Mouse (Mus musculus): ENCODE measurements around the gene Cdk5rap1.
"Not testable (repeated sequence)": the region's sequence is repeated elsewhere in the genome, so short reads cannot be mapped to it uniquely, and the experiment has no call there.

Gene Cdk5rap1

DNA sequence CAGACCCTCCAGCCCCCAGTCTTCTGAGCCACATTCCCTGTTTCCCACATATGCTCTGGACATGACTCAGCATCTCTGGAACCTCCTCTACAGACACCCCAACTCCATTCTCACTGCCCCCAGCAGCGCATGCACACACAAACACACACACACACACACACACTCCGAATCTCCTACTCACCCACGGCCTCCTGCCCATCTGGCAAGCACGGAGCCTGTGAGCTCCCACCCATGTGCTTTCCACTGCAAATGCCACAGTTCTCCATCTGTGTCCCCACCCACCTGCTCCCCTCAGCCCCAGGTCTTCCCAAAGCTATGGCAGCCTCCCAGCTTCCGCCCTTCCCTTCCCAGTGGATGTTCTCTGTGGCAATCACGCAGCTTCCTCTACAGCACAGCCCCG, 6.3 kb upstream of the Cdk5rap1 start:
- in situ Hi-C loops (cut with MboI, MseI): no loop called here

GRCm38 (mm10) chr2:154374807-154375601, 2.2 kb upstream of the Cdk5rap1 start:
- in situ Hi-C loops (cut with MboI, MseI): no loop called here

DNA sequence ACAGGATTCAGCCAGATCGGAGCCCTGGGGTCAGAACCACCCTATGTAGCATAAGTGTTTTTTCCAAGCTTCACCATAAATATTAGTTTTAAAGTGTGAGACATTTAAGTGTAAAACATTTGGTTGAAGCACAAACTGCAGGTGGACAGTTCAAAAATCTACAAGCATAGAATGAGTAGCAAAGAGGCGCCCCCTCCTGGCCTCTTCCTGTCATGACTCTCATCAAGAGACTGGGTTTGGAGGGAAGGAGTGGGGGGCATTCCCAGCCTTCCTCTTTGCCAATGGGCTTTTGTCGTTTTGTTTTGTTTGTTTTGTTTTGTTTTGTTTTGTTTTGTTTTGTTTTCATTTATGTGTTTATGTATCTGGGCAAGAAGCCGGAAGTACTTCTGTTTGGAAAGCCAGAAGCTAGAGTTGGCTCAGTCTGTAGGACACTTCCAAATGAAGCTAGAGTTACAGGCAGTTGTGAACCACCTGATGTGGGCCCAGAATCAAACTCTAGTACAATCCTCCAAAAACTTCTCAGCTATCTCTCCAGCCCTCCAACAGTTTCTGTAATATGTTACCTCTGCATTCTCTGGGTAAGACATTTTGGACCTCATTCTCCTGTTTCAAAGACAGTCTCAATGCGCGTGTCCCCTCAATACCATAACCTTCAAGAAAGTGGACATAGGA, 1.3 kb upstream of the Cdk5rap1 start:
- in situ Hi-C loops (cut with MboI, MseI): no loop called here

DNA sequence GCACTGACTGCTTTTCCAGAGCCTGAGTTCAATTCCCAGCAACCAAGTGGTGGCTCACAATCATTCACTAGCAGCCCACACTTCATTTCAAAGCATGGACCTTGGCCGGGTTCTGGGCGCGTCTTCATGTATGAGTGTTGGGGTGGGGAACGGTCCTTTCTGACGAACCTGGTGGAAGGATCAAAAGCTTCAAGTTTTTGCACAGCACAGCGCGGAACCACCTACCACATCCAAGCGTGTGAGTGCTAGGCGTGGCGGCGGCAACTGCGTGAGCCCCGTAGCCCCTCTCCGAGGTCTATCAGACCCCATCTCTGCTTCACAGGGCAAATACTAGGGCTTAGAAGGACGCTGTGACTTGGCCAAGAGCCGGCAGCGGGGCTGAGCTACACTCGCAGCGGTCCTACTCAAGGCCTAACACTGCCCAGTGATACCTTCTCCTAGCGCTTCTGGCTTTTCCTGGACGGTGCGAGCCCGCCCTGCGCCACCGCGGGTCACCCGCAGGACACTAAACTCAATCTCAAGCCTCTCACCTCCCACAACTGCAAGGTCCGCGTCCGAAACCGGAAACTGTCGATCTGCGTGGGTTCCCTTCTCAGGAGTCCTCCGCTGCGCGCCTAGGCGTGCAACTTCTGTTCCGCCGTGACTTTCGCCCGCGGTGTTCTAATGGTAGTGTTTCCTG, 520 bp downstream of the Cdk5rap1 start:
- in situ Hi-C loops (cut with MboI, MseI): no loop called here

- in situ Hi-C loops (cut with MboI, MseI): loop anchor here (10.0 kb wide), 1 partner anchor 747 kb away; no protein-coding TSS in a partner anchor
Observed at GRCm38 (mm10) chr2:154367510-154367909, 5.3 kb downstream of the Cdk5rap1 start.

- in situ Hi-C loops (cut with MboI, MseI): not testable (repeated sequence)
Observed at GRCm38 (mm10) chr2:154354000-154354425, 18.8 kb downstream of the Cdk5rap1 start.

DNA sequence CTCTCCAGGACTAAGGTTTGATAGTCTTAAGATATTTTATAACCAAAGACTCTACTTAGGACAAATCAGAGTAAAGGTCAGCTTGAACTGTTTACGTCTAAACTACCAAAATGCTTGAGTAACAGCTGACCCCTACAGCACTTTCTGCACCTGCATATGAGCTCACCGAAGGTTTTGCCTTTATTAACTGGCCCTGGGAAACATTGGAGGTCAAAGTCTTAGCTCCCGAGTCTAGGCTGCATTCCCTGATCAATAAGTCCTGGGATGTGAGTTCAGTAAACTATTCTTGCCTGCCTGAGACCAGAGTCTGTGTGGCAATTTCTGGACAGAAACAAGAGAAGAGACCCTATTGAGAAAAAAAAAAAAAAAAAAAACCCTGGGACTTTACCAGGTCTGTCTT, 24.7 kb downstream of the Cdk5rap1 start:
- in situ Hi-C loops (cut with MboI, MseI): no loop called here

- in situ Hi-C loops (cut with MboI, MseI): no loop called here
Observed at GRCm38 (mm10) chr2:154339356-154339755, 33.5 kb downstream of the Cdk5rap1 start.

- in situ Hi-C loops (cut with MboI, MseI): no loop called here
Observed at GRCm38 (mm10) chr2:154338161-154338560, 34.6 kb downstream of the Cdk5rap1 start.

GRCm38 (mm10) chr2:154335572-154335971, 37.2 kb downstream of the Cdk5rap1 start:
- in situ Hi-C loops (cut with MboI, MseI): no loop called here

GRCm38 (mm10) chr2:154326852-154327251, 46.0 kb downstream of the Cdk5rap1 start:
- in situ Hi-C loops (cut with MboI, MseI): no loop called here

DNA sequence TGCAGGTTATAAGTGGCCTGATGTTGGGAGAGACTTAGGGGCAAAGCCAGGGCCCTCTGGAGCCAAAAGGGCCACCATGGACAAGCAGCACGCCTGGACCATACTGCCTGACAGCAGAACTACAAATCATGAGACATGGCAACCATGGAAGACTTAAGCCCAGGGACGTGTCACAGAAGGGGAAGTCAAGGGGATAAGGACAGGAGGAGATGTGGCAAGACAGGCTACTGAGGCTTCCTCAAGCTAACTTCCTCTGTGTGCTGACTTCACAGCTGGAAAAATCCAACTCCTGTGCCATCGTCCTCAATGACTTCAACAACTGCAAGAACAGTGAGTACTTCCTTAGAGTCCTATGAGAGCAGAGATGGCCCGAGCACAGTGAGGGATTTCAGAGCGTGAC, 59.0 kb downstream of the Cdk5rap1 start:
- in situ Hi-C loops (cut with MboI, MseI): not testable (repeated sequence)

- in situ Hi-C loops (cut with MboI, MseI): loop anchor here (5.0 kb wide), 1 partner anchor 50 kb away; the partner anchor contains the start of gene Bpifb9a
Observed at GRCm38 (mm10) chr2:154306927-154307326, 65.9 kb downstream of the Cdk5rap1 start, which contains the start of gene Bpifb9b. Gene Bpifb9b, plus strand, starts transcription at chr2:154307227.

GRCm38 (mm10) chr2:154304604-154305003, 68.2 kb downstream of the Cdk5rap1 start:
- in situ Hi-C loops (cut with MboI, MseI): loop anchor here (5.0 kb wide), 1 partner anchor 47 kb away; the partner anchor contains the start of gene Bpifb9a

DNA sequence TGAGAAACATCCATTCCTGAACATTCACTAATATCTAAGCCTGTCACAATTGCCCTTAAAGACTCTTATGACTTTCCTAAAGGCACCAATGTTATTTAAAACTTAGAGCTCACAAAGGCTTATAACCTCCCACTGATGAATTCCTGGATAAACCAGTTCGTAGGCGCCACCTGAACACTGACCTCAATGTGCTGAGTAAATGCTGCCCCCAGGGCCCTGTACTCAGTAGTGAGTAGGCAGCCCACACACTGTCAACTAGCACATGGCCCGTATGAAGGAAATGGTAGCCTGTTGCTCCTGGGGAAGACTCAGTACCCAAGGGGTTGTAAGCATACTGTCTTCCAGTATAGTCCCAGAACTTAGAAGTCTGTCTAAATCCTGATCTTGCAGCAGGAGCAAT, 71.0 kb downstream of the Cdk5rap1 start:
- in situ Hi-C loops (cut with MboI, MseI): no loop called here

DNA sequence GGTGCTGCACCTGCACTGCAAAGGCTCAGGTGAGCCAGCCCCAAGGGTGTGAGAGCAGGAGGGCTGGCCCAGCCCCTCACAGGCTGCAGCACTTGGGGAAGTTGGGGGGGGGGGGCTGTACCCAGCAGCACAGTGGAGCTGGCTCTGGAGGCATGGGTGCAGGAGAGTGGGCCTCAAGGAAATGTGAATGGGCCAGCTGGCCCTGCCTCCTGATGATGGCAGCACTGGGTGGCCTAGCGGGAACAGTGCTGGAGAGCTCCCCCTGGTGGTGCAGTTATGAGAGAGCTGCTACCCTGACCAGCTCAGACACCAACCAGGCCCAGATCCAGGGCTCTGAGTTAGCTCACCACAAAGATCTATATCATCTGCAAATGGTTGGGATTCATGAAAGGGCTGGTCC, 72.3 kb downstream of the Cdk5rap1 start:
- in situ Hi-C loops (cut with MboI, MseI): no loop called here

- in situ Hi-C loops (cut with MboI, MseI): loop anchor here (5.0 kb wide), 1 partner anchor 72 kb away; the partner anchor contains the start of gene Bpifb5
Observed at GRCm38 (mm10) chr2:154294746-154295145, 78.1 kb downstream of the Cdk5rap1 start.

GRCm38 (mm10) chr2:154292833-154293232, 80.0 kb downstream of the Cdk5rap1 start:
- in situ Hi-C loops (cut with MboI, MseI): loop anchor here (5.0 kb wide), 1 partner anchor 71 kb away; the partner anchor contains the start of gene Bpifb5

DNA sequence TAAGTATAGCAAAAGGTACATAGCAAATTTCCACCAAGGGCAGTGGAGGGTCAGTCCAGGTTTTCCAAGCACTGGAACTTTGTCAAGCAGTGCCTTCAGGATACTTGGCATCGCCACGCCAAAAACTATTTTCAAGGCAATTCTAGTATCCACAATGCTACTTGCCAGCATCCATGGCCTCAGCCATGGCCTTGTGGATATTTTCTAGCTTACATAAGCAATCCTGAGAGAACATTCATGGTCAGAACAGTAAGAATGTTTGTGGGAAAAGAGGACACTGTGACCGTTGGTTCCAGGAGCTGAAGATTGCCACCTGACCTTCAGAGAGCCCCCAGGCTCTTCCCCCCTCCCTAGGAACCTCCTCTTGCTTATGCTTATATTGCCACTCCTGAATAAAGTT, 80.9 kb downstream of the Cdk5rap1 start:
- in situ Hi-C loops (cut with MboI, MseI): loop anchor here (5.0 kb wide), 1 partner anchor 70 kb away; the partner anchor contains the start of gene Bpifb5

Data from T-helper 1 cell (primary cell).